ENCODE assay signal across 17 mouse cellular contexts in genomic region chr16:48603735-48604211, GRCm38 (mm10).
A peak's percentile ranks its signal among the peaks of the same experiment; 100 is the strongest.
DNase-seq lines count a peak whose midpoint lies in the region; ATAC-seq lines count a peak whose summit lies in the region.
"Had no signal": no experiment of that assay in that cellular context is flagged by ENCODE, and none has a peak within 500 bp of the region (broad histone marks: within the 10 kb centered on the region; RNA-seq: fewer than 3 reads in every experiment).

No protein-coding gene starts in this region.

- H3K4me1 ChIP-seq in embryonic facial prominence, embryonic 11.5 days (ENCODE audit: control insufficient read depth, insufficient read depth, low read length): no peaks in the 10 kb centered on the region
- no peaks in the 10 kb centered on the region for H3K4me1 ChIP-seq in embryonic facial prominence, embryonic 10.5 days
- H3K4me1 ChIP-seq in intestine, embryonic 15.5 days (replicated peaks): no peaks in the 10 kb centered on the region
- H3K4me1 ChIP-seq in stomach, embryonic 15.5 days: no peaks in the 10 kb centered on the region
- H3K4me1 ChIP-seq: heart, embryonic 10.5 days had no signal

- no peaks in the 10 kb centered on the region for H3K36me3 ChIP-seq in embryonic facial prominence, embryonic 11.5 days (replicated peaks; ENCODE audit: control insufficient read depth, insufficient read depth, low read depth, low read length)
- no peaks in the 10 kb centered on the region for H3K36me3 ChIP-seq in embryonic facial prominence, embryonic 10.5 days (replicated peaks)
- H3K36me3 ChIP-seq in intestine, embryonic 15.5 days: no peaks in the 10 kb centered on the region
- H3K36me3 ChIP-seq in stomach, embryonic 15.5 days: no peaks in the 10 kb centered on the region
- H3K36me3 ChIP-seq: heart, embryonic 10.5 days had no signal

- no peak overlapping the region for H3K9ac ChIP-seq in embryonic facial prominence, embryonic 11.5 days (replicated peaks; ENCODE audit: low read length)
- H3K9ac ChIP-seq in intestine, embryonic 15.5 days: no peak overlapping the region
- no peak overlapping the region for H3K9ac ChIP-seq in stomach, embryonic 15.5 days

- H3K27ac ChIP-seq in embryonic facial prominence, embryonic 11.5 days (replicated peaks; ENCODE audit: low read depth, low read length): no peak overlapping the region
- H3K27ac ChIP-seq in embryonic facial prominence, embryonic 10.5 days (replicated peaks): no peak overlapping the region
- H3K27ac ChIP-seq in intestine, embryonic 15.5 days: no peak overlapping the region
- peak overlapping the region; percentile 67 for H3K27ac ChIP-seq in stomach, embryonic 15.5 days
- H3K27ac ChIP-seq: heart, embryonic 10.5 days had no signal

- no peak for ATAC-seq in embryonic facial prominence, embryonic 11.5 days (replicated peaks; ENCODE audit: insufficient number of reproducible peaks, low FRiP score, low TSS enrichment, low read depth)
- peak; percentile 86 for ATAC-seq in intestine, embryonic 15.5 days
- ATAC-seq in stomach, embryonic 15.5 days (ENCODE audit: insufficient read depth, low FRiP score, low read depth): peak; percentile 87
- ATAC-seq in cerebellum, adult (ENCODE audit: insufficient number of reproducible peaks, low FRiP score, low TSS enrichment): no peak
- ATAC-seq: forebrain, embryonic 16.5 days had no signal

- no peak overlapping the region for H3K4me3 ChIP-seq in embryonic facial prominence, embryonic 11.5 days (ENCODE audit: low read depth, low read length)
- H3K4me3 ChIP-seq in embryonic facial prominence, embryonic 10.5 days: no peak overlapping the region
- no peak overlapping the region for H3K4me3 ChIP-seq in intestine, embryonic 15.5 days (replicated peaks)
- H3K4me3 ChIP-seq in stomach, embryonic 15.5 days (replicated peaks): no peak overlapping the region
- H3K4me3 ChIP-seq: heart, embryonic 10.5 days had no signal

- H3K27me3 ChIP-seq in embryonic facial prominence, embryonic 11.5 days (ENCODE audit: control insufficient read depth, insufficient read depth, low read length): no peaks in the 10 kb centered on the region
- H3K27me3 ChIP-seq in embryonic facial prominence, embryonic 10.5 days (replicated peaks; ENCODE audit: low read depth, poor library complexity, severe bottlenecking): no peaks in the 10 kb centered on the region
- no peaks in the 10 kb centered on the region for H3K27me3 ChIP-seq in intestine, embryonic 15.5 days (replicated peaks)
- H3K27me3 ChIP-seq in stomach, embryonic 15.5 days (replicated peaks): no peaks in the 10 kb centered on the region
- H3K27me3 ChIP-seq: CH12.LX had no signal

- no peaks in the 10 kb centered on the region for H3K9me3 ChIP-seq in embryonic facial prominence, embryonic 11.5 days (replicated peaks; ENCODE audit: control insufficient read depth, low read length)
- H3K9me3 ChIP-seq in embryonic facial prominence, embryonic 10.5 days: no peaks in the 10 kb centered on the region
- H3K9me3 ChIP-seq in intestine, embryonic 15.5 days: no peaks in the 10 kb centered on the region
- no peaks in the 10 kb centered on the region for H3K9me3 ChIP-seq in stomach, embryonic 15.5 days
- H3K9me3 ChIP-seq: heart, embryonic 10.5 days had no signal

- no peak overlapping the region for H3K4me2 ChIP-seq in embryonic facial prominence, embryonic 11.5 days (ENCODE audit: low read depth, low read length)
- no peak overlapping the region for H3K4me2 ChIP-seq in intestine, embryonic 15.5 days (replicated peaks)
- no peak overlapping the region for H3K4me2 ChIP-seq in stomach, embryonic 15.5 days

- peak; percentile 10 for DNase-seq in embryonic facial prominence, embryonic 11.5 days (ENCODE audit: low spot score)
- DNase-seq in embryonic facial prominence, embryonic 10.5 days (ENCODE audit: low spot score): no peak
- peak; percentile 18 for DNase-seq in kidney, postnatal 14 days
- no peak for DNase-seq in adrenal gland, postnatal 10 days
- DNase-seq in frontal cortex, postnatal 36 days (ENCODE audit: low spot score in 2 of 2): no peak
- DNase-seq: adrenal gland, adult 2 months; cerebellum, postnatal 25 days; liver; retina, postnatal 1 day; spleen, adult 18-20 months; thymus, adult 18-20 months had no signal

- 78% methylated on average over 2 of the region's 2 CpGs for WGBS in embryonic facial prominence, embryonic 11.5 days
- 91% methylated on average over 2 of the region's 2 CpGs for WGBS in embryonic facial prominence, embryonic 10.5 days
- WGBS in intestine, embryonic 15.5 days: 59% methylated on average over 2 of the region's 2 CpGs
- WGBS in stomach, embryonic 15.5 days: 61% methylated on average over 2 of the region's 2 CpGs

Comparison
In these comparisons a context has a peak if more than half of its experiments do, and no peak if none do; other contexts are left out.
1. DNase-seq: peak in embryonic facial prominence, embryonic 11.5 days (single experiment) and kidney, postnatal 14 days (single experiment); none in embryonic facial prominence, embryonic 10.5 days (single experiment), adrenal gland, postnatal 10 days (single experiment) and frontal cortex, postnatal 36 days (0 of 2).
2. ATAC-seq: peak in intestine, embryonic 15.5 days (single experiment) and stomach, embryonic 15.5 days (single experiment); none in embryonic facial prominence, embryonic 11.5 days (single experiment) and cerebellum, adult (single experiment).